Mouse (Mus musculus) spleen, postnatal 36 days (tissue): ENCODE measurements around the gene Gpatch4.

Experiments used
- DNase-seq, 2 experiments: peaks; one replicate each; pipeline ENCODE4 v3.0.0; 2022; ENCODE audit warnings: low spot score in 2 of 2, mixed read lengths in 1 of 2

Gene Gpatch4

GRCm38 (mm10) chr3:88042661-88043421 lies at the start of gene Gpatch4:
Gene Gpatch4 (plus strand): TSS chr3:88043108.
- peak; percentile 83 to 87 for DNase-seq

GRCm38 (mm10) chr3:87993436-87993835 lies 49.5 kb upstream of the Gpatch4 start:
- no peak for DNase-seq

DNA sequence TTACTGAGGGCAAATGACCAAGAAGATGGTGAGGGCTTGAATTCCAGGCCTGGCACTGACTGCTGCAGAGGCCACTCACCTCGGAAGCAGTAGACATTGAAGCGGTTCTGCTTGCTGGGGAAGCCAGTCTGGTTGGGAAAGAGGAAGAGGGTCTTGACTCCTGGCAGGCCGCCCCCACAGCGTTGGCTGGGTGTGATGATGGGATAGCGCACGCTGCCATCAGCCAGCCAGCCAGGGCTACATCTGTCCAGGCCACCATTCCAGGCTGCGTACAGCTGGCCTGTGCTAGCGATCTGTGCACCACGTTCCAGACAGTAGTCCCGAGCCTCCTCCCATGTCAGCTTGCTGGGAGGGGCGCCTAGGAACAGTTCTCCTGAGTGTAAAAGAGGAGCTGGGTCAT lies 47.6 kb upstream of the Gpatch4 start:
- no peak for DNase-seq

DNA sequence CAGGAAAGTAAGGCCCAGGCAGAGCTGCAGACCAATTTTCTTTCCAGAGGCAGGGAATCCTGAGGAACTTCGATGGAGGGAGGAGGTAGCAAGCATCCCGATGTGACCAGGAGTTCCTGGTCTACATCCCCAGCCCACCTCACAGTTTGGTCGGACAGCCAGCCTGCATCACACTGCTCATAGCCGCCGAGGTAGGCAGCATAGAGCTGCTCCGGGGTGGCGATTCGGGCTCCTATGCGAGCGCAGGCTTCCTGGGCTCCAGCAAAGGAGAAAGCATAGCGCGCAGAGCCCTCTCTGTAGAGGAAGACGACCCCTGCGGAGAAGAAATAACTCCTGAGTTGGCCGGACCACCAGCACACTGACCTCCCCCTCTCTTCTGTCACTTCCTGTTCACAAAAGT lies 46.5 kb upstream of the Gpatch4 start:
- no peak for DNase-seq

GRCm38 (mm10) chr3:87996971-87997614 lies 45.8 kb upstream of the Gpatch4 start:
- no peak for DNase-seq

GRCm38 (mm10) chr3:87998747-87999146 lies 44.2 kb upstream of the Gpatch4 start:
- no peak for DNase-seq

- DNase-seq: no peak
Observed at GRCm38 (mm10) chr3:87999243-87999895, 43.5 kb upstream of the Gpatch4 start.

DNA sequence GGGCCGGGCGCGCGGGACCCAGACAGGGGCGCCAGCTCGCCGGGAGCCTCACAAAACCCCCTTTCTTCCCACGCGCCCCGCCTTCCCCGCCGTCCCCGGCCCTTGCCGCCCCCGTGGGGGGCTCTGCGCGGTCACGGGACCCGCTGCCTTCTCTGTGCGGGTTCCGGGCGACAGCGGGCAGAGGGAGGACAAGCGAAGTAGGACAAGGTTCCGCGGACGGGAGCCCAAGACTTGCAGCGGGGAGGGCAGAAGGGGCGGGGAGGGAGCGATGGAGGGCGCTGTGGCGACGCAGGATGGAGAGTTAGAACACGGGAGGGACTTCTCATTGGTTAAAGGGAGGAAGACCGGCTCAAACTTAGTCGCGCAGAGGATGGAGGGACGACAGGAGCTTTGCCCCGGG lies 42.7 kb upstream of the Gpatch4 start, which contains the start of gene Bcan:
TSS of gene Bcan (minus strand) at position 50 of the 400 bp plus-strand sequence.
- DNase-seq: no peak

GRCm38 (mm10) chr3:88000816-88001595 lies 41.9 kb upstream of the Gpatch4 start:
- no peak for DNase-seq

DNA sequence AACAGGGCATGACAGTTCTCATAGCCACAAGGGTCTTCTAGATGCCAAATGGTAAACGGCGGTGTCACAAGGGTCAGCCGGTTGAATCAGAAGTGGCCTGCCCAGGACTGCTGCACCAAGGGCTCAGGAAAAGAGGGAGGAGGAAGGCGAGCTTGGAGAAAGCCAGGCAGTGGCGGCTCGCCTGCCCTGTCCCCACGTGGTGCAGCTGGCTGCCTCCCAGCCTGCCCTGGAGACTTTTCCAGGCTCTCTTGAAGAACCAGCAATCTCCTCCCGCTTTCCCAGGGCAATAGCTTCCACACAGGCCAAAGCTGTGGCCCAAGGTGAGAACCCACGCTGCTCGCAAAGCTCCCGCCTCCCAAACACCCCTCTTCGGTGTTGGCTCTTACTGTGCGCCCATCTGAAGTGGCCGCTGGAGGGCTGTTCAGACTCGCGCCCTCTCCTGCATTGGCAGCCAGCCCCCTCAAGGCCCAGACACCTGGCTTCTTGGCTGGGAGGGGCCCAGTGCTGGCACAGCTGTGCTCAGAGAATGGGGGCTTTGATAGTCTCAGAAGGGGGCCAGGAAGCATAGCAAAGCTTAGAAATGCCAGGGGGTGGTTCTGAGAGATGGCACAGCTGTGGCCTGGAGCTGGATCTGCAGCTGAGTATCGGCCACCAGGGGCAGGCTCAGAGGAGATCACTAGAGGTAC lies 40.5 kb upstream of the Gpatch4 start:
- DNase-seq: no peak

GRCm38 (mm10) chr3:88005822-88006786 lies 36.8 kb upstream of the Gpatch4 start:
- DNase-seq: no peak

GRCm38 (mm10) chr3:88010634-88011265 lies 32.2 kb upstream of the Gpatch4 start:
- no peak for DNase-seq

DNA sequence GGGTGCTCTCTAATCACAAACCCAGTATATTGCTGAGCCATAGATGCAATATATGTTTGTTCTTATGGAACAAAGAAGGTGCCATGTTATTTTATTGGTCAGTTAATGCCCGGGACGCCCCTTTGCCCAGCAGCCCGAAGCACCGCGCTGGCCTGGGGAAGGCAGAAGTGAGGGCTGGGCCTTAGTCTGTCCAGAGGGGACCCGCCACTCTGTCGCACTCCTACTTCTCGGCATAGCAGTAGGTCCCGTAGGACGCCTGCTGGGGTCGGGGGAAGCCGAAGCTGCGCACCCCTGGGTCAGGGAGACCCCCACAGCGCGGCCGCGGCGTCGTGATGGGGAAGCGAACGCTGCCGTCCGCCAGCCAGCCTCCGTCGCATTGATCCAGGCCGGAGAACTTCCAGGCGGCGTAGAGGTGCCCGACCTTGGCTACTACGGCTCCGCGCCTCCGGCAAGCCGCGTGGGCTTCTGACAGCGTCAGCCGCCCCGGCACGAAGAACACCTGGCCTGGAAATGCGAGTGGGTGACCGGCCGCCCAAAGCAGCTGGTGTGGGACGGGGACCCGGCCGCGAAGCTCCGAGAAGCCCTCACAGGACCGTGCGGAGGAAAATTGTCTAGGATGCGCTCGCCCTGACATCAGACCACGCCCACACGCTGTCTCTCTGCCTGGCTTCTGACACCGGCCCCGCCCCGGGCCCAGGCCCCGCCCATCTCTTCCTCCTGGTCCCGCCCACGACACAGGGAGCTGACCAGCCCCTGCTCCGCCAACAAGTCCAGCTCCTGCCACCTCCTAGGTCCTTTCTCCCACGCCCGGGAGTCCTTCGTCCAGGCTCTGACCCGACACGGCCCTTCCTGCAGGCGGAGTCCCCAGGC lies 20.4 kb upstream of the Gpatch4 start:
- DNase-seq: peak; percentile 78 to 79

GRCm38 (mm10) chr3:88023192-88024074 lies 19.5 kb upstream of the Gpatch4 start:
- DNase-seq: no peak

GRCm38 (mm10) chr3:88026823-88027222 lies 16.1 kb upstream of the Gpatch4 start:
- DNase-seq: no peak

DNA sequence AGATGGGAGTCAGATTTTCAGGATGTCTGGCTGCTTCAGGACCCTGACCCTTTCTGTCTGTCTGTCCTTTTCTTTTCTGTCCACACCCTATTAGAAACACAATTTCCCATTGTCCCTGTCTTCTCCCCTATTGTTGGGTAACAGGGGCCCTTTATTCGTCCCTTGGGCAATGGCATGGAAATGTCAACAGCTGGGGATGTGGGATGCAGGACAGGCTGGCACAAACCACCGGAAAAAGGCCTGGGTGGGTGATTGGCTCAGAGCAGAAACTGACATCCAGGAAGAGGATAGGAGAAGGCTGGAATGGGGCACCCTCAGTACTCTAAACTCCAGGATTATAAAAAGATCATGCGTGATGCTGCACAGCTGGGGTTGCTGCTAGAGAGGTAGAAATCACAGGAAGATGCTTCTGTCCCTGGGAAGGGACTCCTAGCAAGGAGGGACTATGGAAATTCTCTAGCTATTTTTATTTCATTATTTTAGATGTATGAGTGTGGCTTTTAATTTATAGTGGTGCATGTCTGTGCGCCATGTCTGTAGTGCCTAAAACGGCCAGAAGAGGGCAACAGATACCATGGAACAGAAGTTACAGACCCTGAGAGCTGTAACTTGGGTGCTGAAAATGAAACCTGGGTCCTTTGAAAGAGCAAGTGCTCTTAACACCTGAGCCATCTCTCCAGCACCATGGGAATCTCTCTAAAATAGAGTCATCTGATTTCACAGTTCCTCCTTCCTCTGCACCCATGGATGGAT lies 15.3 kb upstream of the Gpatch4 start, which contains the start of gene Hapln2:
TSS of gene Hapln2 (minus strand) at position 150 of the 753 bp plus-strand sequence.
- no peak for DNase-seq
